Mouse (Mus musculus) forebrain, embryonic 11.5 days (tissue): ENCODE data around the gene Mcrs1. TPM values are rescaled to one million over a fixed set of nuclear protein-coding genes. Genes with fewer than 3 reads are reported as not detected.

Source experiments
- ATAC-seq: fragments of 200-750 bp; cut with Nextera tagmentation; replicated peaks from 2 replicates; pipeline ENCODE4 v1.8.0; 2017; ENCODE audit warnings: moderate TSS enrichment; ENCODE audit not compliant: low FRiP score
- DNase-seq: peaks from one replicate; pipeline ENCODE4 v3.0.0-alpha.2; 2017; ENCODE audit warnings: low spot score
- H3K27ac ChIP-seq: fragments of 300-500 bp; sonication (generic); 2 replicates; pipeline ENCODE4 v1.5.1; 2014; ENCODE audit warnings: low read depth, low read length
- H3K27me3 ChIP-seq: fragments of 300-500 bp; sonication (generic); 2 replicates; pipeline ENCODE4 v1.6.1; 2014; ENCODE audit warnings: mild to moderate bottlenecking, low read length, mixed read lengths; ENCODE audit not compliant: control insufficient read depth, insufficient read depth
- H3K36me3 ChIP-seq: fragments of 300-500 bp; sonication (generic); 2 replicates; pipeline ENCODE4 v1.6.1; 2014; ENCODE audit warnings: mild to moderate bottlenecking, low read length, moderate library complexity, mixed read lengths; ENCODE audit not compliant: control insufficient read depth, insufficient read depth
- H3K4me1 ChIP-seq: fragments of 300-500 bp; sonication (generic); replicated peaks from 2 replicates; pipeline ENCODE4 v1.6.1; 2014; ENCODE audit warnings: low read length, mixed read lengths; ENCODE audit not compliant: control insufficient read depth, insufficient read depth
- H3K4me2 ChIP-seq: fragments of 300-500 bp; sonication (generic); 2 replicates; pipeline ENCODE4 v1.6.1; 2014; ENCODE audit warnings: low read depth, mild to moderate bottlenecking, low read length, moderate library complexity, mixed read lengths; ENCODE audit not compliant: severe bottlenecking
- H3K4me3 ChIP-seq: fragments of 300-500 bp; sonication (generic); 2 replicates; pipeline ENCODE4 v1.5.1; 2014; ENCODE audit warnings: low read depth, low read length
- H3K9ac ChIP-seq: fragments of 300-500 bp; sonication (generic); 2 replicates; pipeline ENCODE4 v1.6.1; 2014; ENCODE audit warnings: low read length
- H3K9me3 ChIP-seq: fragments of 300-500 bp; sonication (generic); 2 replicates; pipeline ENCODE4 v1.6.1; 2016; ENCODE audit warnings: low read length, mixed read lengths; ENCODE audit not compliant: control insufficient read depth
- WGBS: fragments of 180-500 bp; shearing (Covaris S2); extraction: QIAGEN DNeasy Blood & Tissue Kit; methylation state at CpG from one replicate; pipeline ENCODE4 v1.1.7; 2014; 5-methylcytosine and 5-hydroxymethylcytosine counted together
- polyA plus RNA-seq: library from polyadenylated mRNA; unstranded; fragments of >200 nt; fragmentation: Nextera tagmentation; extraction: Ambion mirVana; gene quantifications from 2 replicates; pipeline ENCODE4 v1.2.1, GENCODE M21; 2014

Gene Mcrs1
- 194 and 204 TPM in 2 replicates for polyA plus RNA-seq

DNA sequence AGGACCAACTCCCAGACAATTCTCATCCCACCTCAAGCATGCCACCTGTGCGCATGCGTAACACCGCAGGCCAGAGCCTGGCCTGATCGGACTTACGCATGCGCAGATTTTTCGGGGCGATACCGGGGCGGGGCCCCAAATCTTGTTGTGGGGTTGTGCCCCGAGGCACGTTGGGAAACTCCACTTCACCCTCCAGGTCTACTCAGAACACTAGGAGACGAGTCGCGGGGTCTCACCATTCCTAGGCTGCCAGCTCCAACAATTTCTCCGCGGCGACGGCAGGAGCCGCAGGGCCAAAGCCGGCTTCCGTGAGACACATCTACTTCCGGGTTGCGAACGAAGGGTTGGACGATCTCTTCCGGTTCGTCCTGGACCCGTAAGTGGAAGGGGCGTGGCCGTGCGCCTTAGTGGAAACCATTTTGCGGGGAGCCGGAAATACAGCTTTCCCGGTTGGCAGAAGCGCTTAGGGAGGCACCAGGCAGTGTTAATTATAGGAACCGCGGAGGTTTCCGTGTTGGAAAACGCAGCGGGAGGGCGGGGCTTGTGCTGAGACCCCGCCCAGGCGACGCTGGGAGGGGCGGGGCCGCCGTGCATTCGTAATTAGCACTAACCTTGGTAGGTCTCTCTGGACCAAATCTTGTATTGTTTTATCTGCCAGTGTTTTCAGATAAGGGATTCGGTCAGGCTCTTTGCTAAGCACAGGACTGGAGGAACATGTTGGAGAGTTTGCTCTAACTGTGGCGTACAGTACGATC is at the start of gene Mcrs1:
Gene Mcrs1 (minus strand): TSS at position 336 of the 755 bp plus-strand sequence.
- H3K4me2 ChIP-seq = peak within 1 kb of the TSS; percentile 71
- WGBS = under 1% methylated on average over 52 of the region's 52 CpGs
- ATAC-seq = peak; percentile 94

DNA sequence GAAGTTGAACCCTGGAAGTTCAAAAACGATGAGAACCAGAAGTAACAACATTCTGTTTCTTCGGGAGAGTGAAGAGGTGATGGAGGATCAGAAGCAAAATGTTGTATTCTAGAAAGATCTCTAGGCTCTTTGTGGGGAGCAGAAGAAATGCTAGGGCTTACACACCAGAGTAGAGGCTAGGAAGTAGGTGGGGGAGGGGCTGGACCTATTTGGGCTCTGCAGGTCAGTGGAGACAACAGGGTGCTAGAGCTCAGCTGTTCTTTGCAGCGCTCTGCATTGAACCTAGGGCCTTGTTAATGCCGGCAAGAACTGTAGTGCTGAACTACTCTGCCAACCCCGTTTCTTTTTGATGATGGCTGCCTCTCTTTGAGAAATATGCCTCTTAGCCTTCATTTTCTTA is 44.5 kb upstream of the Mcrs1 start:
- Histone ChIP-seq H3K36me3 (no peaks in the 10 kb centered on the region), H3K9me3 (no peaks in the 10 kb centered on the region), H3K4me3 (peak overlapping the region; percentile 64), H3K27ac (0 out of 2 replicates have a peak overlapping the region, but pooled peaks have one; percentile 83), H3K9ac (peak overlapping the region; percentile 74; the same call in 1 of the 2 replicates), H3K4me1 (peaks cover 10% of the 10 kb centered on the region; the same call in 1 of the 2 replicates), H3K4me2 (peak overlapping the region; percentile 62), H3K27me3 (no peaks in the 10 kb centered on the region)
- DNase-seq (no peak), ATAC-seq (no peak)
- WGBS = 33% methylated on average over 5 of the region's 5 CpGs

More for the DNA sequence above, at the start of gene Mcrs1:
- Histone ChIP-seq H3K27me3 (no peaks in the 10 kb centered on the region), H3K9ac (peak within 1 kb of the TSS; percentile 70), H3K9me3 (no peaks in the 10 kb centered on the region), H3K4me1 (no peaks in the 10 kb centered on the region), H3K36me3 (peaks cover 5% of the 10 kb centered on the region; the same call in 1 of the 2 replicates), H3K4me3 (peak within 1 kb of the TSS; percentile 67), H3K27ac (peak within 1 kb of the TSS; percentile 91)
- peak; percentile 96 for DNase-seq

DNA sequence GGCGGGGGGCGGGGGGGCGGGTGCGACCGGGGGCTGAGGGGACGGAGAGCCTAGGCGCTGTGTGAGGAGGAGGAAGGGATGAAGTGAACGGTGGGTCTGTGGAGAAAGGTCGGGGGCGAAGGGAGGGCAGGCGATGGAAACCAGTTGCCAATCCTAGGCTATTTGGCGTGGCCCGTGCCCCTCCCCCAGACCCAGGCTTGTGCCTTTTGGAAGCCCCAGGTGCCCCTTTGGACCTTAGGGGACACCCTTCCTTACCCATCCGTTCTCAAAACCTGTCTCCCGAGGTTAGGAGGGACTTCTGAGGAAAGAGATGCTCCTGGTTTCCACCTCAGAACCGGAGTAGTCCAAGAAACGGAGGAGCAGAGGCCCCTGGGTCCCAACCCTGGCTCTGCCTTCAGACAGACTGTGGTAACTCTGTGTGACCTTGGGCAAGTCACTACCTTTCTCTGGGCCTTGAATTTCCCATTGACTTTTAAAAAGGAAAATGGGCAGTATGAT is 43.8 kb upstream of the Mcrs1 start, which contains the start of gene Fam186b:
Gene Fam186b (minus strand): TSS at position 405 of the 498 bp plus-strand sequence.
- Histone ChIP-seq H3K4me1 (peaks cover 10% of the 10 kb centered on the region; the same call in 1 of the 2 replicates), H3K9ac (peak within 1 kb of the TSS; percentile 74), H3K9me3 (no peaks in the 10 kb centered on the region), H3K4me2 (peak within 1 kb of the TSS; percentile 62), H3K4me3 (peak within 1 kb of the TSS; percentile 64), H3K36me3 (no peaks in the 10 kb centered on the region), H3K27me3 (no peaks in the 10 kb centered on the region), H3K27ac (peak within 1 kb of the TSS; percentile 83)
- ATAC-seq (peak; percentile 39), DNase-seq (no peak)
- under 1% methylated on average over 15 of the region's 17 CpGs for WGBS

DNA sequence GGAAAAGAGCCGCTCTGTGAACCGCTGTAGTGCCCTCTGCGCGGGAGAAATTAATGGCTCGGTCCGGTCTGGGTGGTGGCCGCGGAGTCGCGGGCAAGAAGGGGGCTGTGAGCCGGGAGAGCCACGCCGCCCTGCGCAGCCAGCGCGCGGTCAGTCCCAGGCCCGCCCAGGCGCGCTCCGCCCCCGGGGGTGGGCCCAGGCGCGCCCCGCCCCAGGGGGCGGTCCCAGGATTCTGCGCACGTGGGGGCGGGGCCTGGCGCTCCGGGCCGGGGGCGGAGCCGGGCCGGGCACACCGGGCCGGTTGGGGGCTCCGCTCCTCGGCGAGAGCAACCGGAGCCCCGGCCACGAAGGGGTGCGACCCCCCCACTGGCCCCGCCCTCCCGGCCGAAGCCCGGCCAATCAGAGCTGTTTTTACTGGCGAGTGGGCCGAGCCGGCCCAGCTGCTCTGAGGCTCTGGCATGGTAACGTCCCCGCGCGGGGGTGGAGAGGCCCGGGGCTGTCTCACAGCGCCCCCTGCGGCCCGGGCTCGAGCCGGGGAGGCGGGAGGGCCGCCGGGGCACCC is 43.1 kb upstream of the Mcrs1 start, which contains the start of gene Prpf40b:
Gene Prpf40b (plus strand): TSS at position 275 of the 562 bp plus-strand sequence.
- ATAC-seq (peak; percentile 96), DNase-seq (peak; percentile 96)
- H3K27ac ChIP-seq = peak within 1 kb of the TSS; percentile 83
- H3K4me3 ChIP-seq = peak within 1 kb of the TSS; percentile 64
- no peaks in the 10 kb centered on the region for H3K27me3 ChIP-seq
- H3K9me3 ChIP-seq = no peaks in the 10 kb centered on the region
- H3K4me1 ChIP-seq = peaks cover 10% of the 10 kb centered on the region; the same call in 1 of the 2 replicates
- no peaks in the 10 kb centered on the region for H3K36me3 ChIP-seq
- peak within 1 kb of the TSS; percentile 62 for H3K4me2 ChIP-seq
- peak within 1 kb of the TSS; percentile 74 for H3K9ac ChIP-seq
- under 1% methylated on average over 51 of the region's 64 CpGs for whole genome bisulfite sequencing

DNA sequence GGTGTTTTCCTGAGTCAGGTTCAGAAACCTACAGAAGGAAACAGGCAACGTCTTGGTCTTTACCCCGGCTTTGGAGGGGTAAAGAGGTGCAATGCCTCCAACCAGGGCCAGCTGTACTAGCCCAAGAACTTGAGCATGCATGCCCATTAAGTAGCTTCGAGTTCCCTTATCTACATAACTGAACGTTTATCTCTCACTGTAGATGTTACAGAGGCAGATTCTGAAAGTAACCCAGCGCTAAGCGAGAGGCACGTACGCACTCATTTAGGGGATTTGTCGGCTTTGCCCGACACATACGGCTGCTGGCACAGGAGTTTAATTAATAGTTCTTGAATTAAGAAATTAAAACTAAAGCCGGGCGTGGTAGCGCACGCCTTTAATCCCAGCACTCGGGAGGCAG is 42.5 kb upstream of the Mcrs1 start:
- 0 out of 2 replicates have a peak overlapping the region, but pooled peaks have one; percentile 83 for H3K27ac ChIP-seq
- H3K4me1 ChIP-seq = peaks cover 10% of the 10 kb centered on the region; the same call in 1 of the 2 replicates
- H3K4me3 ChIP-seq = peak overlapping the region; percentile 64
- H3K4me2 ChIP-seq = peak overlapping the region; percentile 62
- ATAC-seq = no peak
- H3K9me3 ChIP-seq = no peaks in the 10 kb centered on the region
- WGBS = 40% methylated on average over 16 of the region's 16 CpGs
- no peaks in the 10 kb centered on the region for H3K27me3 ChIP-seq
- DNase-seq = no peak
- no peaks in the 10 kb centered on the region for H3K36me3 ChIP-seq
- peak overlapping the region; percentile 74 for H3K9ac ChIP-seq

DNA sequence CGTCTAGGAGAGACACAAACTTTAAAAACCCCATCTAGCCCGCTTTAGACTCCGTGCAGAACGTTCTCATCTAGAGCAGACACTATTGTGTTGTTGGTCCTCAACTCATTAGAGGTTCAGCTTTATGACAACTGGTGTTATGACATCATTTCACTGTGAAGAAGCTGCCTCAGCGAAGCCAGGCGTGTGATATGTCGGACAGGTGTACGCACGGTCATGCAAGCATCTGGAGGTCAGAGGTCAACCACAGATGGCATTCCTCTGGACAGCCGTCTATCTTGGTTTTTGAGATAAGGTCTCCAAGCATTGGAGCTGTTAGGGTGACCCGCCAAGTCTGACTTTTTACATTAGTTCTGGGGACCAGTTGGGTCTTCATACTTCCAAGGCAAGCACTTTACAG is 38.8 kb upstream of the Mcrs1 start:
- H3K4me3 ChIP-seq = no peak overlapping the region

DNA sequence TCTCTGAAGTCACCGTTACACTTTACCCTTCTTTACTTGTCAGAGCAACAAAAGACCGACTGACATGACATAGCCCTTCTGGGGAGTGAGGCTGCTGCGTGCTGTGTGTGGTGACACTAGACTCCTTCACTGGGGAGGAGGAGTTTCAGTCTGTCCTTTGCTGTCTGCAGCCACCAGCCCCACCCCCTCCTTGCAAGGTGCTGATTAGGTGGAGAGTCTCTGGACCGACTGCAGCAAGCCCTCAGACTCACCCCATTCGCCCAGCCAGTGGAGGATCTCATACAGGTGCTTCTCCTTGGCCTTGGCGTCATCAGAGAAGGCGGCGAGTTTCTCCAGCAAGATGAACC is 33.4 kb upstream of the Mcrs1 start:
- Histone ChIP-seq H3K27ac (no peak overlapping the region), H3K9me3 (no peaks in the 10 kb centered on the region), H3K4me2 (no peak overlapping the region), H3K27me3 (no peaks in the 10 kb centered on the region), H3K36me3 (no peaks in the 10 kb centered on the region), H3K4me3 (no peak overlapping the region), H3K9ac (no peak overlapping the region), H3K4me1 (no peaks in the 10 kb centered on the region)
- DNase-seq (no peak), ATAC-seq (no peak)
- 54% methylated on average over 8 of the region's 8 CpGs for WGBS

More for the DNA sequence above, 38.8 kb upstream of the Mcrs1 start:
- Histone ChIP-seq H3K27me3 (no peaks in the 10 kb centered on the region), H3K27ac (no peak overlapping the region), H3K36me3 (no peaks in the 10 kb centered on the region), H3K9ac (no peak overlapping the region), H3K9me3 (no peaks in the 10 kb centered on the region), H3K4me1 (0 out of 2 replicates have a peak, but pooled peaks cover 3% of the 10 kb centered on the region), H3K4me2 (no peak overlapping the region)
- DNase-seq (no peak), ATAC-seq (no peak)
- 92% methylated on average over 11 of the region's 11 CpGs for WGBS

DNA sequence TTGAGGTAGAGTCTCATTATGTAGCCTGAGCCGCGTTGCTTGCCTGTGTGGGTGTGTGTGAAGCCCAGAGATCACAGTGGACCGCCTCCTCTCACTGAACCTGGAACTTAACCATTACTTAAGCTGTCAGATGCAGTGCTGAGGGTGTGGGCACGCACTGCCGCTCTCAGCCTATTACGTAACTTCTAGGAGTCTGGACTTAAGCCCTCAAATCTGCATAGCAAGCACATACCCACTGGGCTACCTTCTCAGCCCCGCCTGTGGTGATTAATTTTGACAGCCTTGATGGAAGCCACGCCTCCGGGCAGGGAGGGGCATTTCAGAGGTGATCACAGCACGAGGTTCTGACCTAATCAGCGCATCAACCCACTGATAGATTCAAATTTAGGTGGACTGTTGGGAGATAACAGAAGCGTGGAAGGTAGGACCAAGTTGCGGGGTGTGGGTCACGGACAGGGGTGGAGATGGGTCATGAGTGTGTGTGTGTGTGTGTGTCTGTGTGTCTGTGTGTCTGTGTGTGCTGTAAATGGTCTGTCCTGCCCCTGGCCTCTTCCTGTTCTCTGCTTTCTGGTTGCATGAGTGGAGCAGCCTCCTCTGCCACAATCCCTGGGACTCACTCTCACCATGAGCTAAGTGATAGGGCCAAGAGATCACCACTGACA is 32.9 kb upstream of the Mcrs1 start:
- H3K9me3 ChIP-seq = no peaks in the 10 kb centered on the region
- no peak overlapping the region for H3K4me2 ChIP-seq
- no peaks in the 10 kb centered on the region for H3K4me1 ChIP-seq
- no peak overlapping the region for H3K9ac ChIP-seq
- DNase-seq = no peak
- H3K36me3 ChIP-seq = no peaks in the 10 kb centered on the region
- ATAC-seq = no peak
- H3K27me3 ChIP-seq = no peaks in the 10 kb centered on the region
- 56% methylated on average over 14 of the region's 14 CpGs for WGBS
- no peak overlapping the region for H3K4me3 ChIP-seq
- no peak overlapping the region for H3K27ac ChIP-seq
